Mouse (Mus musculus) lung, adult 2 months (tissue): ENCODE measurements around the gene Slc37a4.
"Not testable (repeated sequence)": the region's sequence is repeated elsewhere in the genome, so short reads cannot be mapped to it uniquely, and the experiment has no call there.

ENCODE experiments used
- CTCF ChIP-seq: fragments of 200-500 bp; IDR thresholded peaks from 2 replicates; pipeline ENCODE4 v1.5.1; 2011; ENCODE audit warnings: mild to moderate bottlenecking, low read length, control low read depth; ENCODE audit not compliant: insufficient read depth
- POLR2A ChIP-seq: fragments of 200-500 bp; IDR thresholded peaks from 2 replicates; pipeline ENCODE4 v1.6.1; 2011; ENCODE audit warnings: low read depth, mild to moderate bottlenecking, control low read depth, low read length, borderline replicate concordance; ENCODE audit errors: extremely low read depth

GRCm38 (mm10) chr9:44361931-44362330 is 34.7 kb upstream of the Slc37a4 start:
- not testable (repeated sequence) for TF ChIP-seq CTCF, POLR2A
